Mouse (Mus musculus) myocyte (in vitro differentiated cells): ENCODE measurements at regions not wholly inside any gene's neighbourhood (a gene's known extent, or its start where the extent isn't known, plus 50 kb on each side); places are given as distances from the start of the nearest gene placed in this dataset.
"Not testable (repeated sequence)": the region's sequence is repeated elsewhere in the genome, so short reads cannot be mapped to it uniquely, and the experiment has no call there.

Source experiments
- E2F4 ChIP-seq: IDR thresholded peaks from one replicate; pipeline ENCODE4 v1.6.1; 2011; ENCODE audit warnings: mild to moderate bottlenecking, control low read depth, moderate library complexity; ENCODE audit not compliant: insufficient read depth
- MYOG ChIP-seq, 3 experiments: IDR thresholded peaks; one replicate each; pipeline ENCODE4 v1.6.1; 2011; ENCODE audit warnings: control low read depth in 2 of 3, low read depth in 2 of 3, mild to moderate bottlenecking in 2 of 3; ENCODE audit not compliant: insufficient read length in 2 of 3, control insufficient read depth in 1 of 3, insufficient read depth in 1 of 3
- POLR2A ChIP-seq: IDR thresholded peaks from one replicate; pipeline ENCODE4 v1.6.1; 2011; ENCODE audit warnings: low read depth, mild to moderate bottlenecking, control low read depth, moderate library complexity; ENCODE audit not compliant: insufficient read length
- POLR2AphosphoS2 ChIP-seq: IDR thresholded peaks from one replicate; pipeline ENCODE4 v1.6.1; 2011; ENCODE audit warnings: low read depth, control low read depth; ENCODE audit not compliant: insufficient read length
- TCF12 ChIP-seq: IDR thresholded peaks from one replicate; pipeline ENCODE4 v1.6.1; 2011; ENCODE audit warnings: mild to moderate bottlenecking, control low read depth; ENCODE audit not compliant: poor library complexity, insufficient read depth, severe bottlenecking

GRCm38 (mm10) chrX:94797348-94798182 is 73.2 kb downstream of the Zxdb start:
- not testable (repeated sequence) for TF ChIP-seq POLR2A; POLR2AphosphoS2; MYOG (IDR thresholded peaks at IDR 0.05; ENCODE audit: control insufficient read depth in 1 of 3, insufficient read depth in 1 of 3, insufficient read length in 2 of 3, low read depth in 2 of 3); E2F4; TCF12
